Mouse (Mus musculus) thymus, adult 2 months (tissue): ENCODE measurements at regions not wholly inside any gene's neighbourhood (a gene's known extent, or its start where the extent isn't known, plus 50 kb on each side); places are given as distances from the start of the nearest gene placed in this dataset.

Source experiments
- CTCF ChIP-seq: fragments of 200-500 bp; IDR thresholded peaks from 2 replicates; pipeline ENCODE4 v1.5.1; 2012; ENCODE audit warnings: mild to moderate bottlenecking, control low read depth, low read length, moderate library complexity, borderline replicate concordance; ENCODE audit not compliant: control insufficient read depth, poor library complexity, insufficient read depth; ENCODE audit errors: extremely low read depth
- POLR2A ChIP-seq: fragments of 200-500 bp; IDR thresholded peaks from 2 replicates; pipeline ENCODE4 v1.6.1; 2012; ENCODE audit warnings: mild to moderate bottlenecking, low read length, control low read depth, moderate library complexity; ENCODE audit not compliant: control insufficient read depth, poor library complexity, insufficient read depth; ENCODE audit errors: extremely low read depth

- TF ChIP-seq CTCF (no peak), POLR2A (no peak)
Observed at GRCm38 (mm10) chr11:32993439-32993838, 153.8 kb downstream of the Fgf18 start.
